Mouse (Mus musculus): Measurements from ENCODE around the gene Gmds. TPM values are rescaled to one million over a fixed set of nuclear protein-coding genes. Genes with fewer than 3 reads are reported as not detected.

Gmds gene
- total RNA-seq, 2 experiments from 2014 or later: 15.8 to 17.7 TPM

GRCm38 (mm10) chr13:31919716-31920115 lies 418.8 kb downstream of the Gmds start:
- intact Hi-C loops (cut with DNase I): no loop called here
- DNase-seq (ENCODE audit: extremely low spot score in 1 of 2, low spot score in 2 of 2): no peak

DNA sequence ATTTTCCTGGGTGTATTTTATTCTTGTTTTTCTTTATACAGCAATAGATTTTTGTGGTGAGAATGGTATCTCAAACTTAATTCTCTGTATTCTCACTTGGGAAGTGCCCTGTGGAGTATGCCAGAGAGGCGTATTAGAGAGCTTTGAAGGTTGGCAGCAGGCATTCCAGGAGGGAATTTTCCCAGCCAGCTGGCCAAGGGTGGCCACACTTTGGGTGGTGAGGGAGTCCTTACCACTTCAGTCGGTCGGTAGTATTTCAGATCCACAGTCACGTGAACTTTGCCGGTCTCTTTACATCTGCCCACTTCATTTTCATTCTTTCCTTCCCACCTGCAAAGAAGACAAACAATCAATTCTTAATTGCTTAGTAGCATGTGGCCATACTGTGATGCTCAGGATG lies 421.2 kb downstream of the Gmds start:
- intact Hi-C loops (cut with DNase I): no loop called here
- DNase-seq (ENCODE audit: extremely low spot score in 1 of 2, low spot score in 2 of 2): no peak

DNA sequence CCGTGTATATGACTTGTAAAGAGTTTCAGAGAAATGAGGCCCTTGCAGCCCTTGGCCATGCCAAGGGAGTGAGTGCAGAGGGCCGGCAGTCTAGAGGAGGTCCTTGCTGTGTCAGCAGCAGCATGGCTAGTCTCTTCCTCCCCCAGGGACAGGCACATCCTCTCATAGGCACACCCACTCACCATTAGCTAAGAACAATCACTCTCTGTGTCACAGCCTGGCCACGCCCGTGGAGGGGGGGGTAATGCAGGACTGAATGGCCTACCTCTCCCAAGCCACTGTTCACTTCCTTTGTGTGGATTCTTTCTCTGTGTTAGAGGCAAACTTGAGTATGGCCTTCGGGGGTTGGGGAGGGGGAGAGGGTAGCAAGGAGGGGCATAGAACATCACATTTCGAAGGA lies 422.8 kb downstream of the Gmds start:
- intact Hi-C loops (cut with DNase I): no loop called here
- DNase-seq (ENCODE audit: extremely low spot score in 1 of 2, low spot score in 2 of 2): peak in 1 of 2 experiments; percentile 34

- no peak for DNase-seq (ENCODE audit: extremely low spot score in 1 of 2, low spot score in 2 of 2)
- intact Hi-C loops (cut with DNase I): no loop called here
Measured at GRCm38 (mm10) chr13:31914901-31915587, 423.5 kb downstream of the Gmds start.

- intact Hi-C loops (cut with DNase I): no loop called here
Measured at GRCm38 (mm10) chr13:31911956-31912355, 426.6 kb downstream of the Gmds start.

DNA sequence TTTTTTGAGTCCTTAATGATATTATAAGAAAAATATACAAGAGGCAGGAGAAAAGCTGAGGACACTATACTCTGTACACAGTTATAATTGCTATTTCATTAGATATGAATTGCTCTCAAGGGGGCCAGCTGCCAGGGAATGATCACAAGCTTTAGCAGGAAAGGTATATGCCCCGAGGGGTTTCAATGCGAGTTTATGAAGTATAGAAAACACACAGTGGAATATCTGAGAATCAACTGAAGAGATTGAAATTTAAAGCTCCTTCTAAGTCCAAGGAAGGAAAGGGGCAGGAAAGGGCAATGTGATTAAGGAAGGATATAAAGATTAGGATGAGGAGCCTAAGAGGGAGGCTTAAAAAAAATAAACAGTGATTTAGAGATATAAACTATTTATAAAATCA lies 427.2 kb downstream of the Gmds start:
- intact Hi-C loops (cut with DNase I): no loop called here
- no peak for DNase-seq (ENCODE audit: extremely low spot score in 1 of 2, low spot score in 2 of 2)

More at GRCm38 (mm10) chr13:31911956-31912355, 426.6 kb downstream of the Gmds start:
- no peak for DNase-seq (ENCODE audit: extremely low spot score in 1 of 2, low spot score in 2 of 2)

DNA sequence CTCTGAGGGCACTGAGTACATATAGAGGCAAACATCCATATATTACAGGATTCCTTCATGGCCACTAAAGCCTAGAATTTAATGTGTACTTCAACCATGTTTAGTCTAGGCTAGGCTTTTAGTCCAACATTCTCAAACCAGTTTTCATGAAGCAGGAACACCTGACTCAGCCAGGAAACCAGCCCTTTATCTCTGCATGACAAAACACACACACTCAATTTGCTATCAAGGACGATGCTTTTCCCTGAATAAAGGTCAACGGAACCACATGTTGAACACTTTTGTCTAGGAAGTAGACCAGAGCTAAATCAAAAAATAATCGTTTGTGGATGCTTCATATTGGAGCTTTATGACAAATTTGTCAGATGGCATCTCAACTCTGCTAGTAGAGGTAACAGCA lies 429.5 kb downstream of the Gmds start:
- intact Hi-C loops (cut with DNase I): no loop called here
- DNase-seq (ENCODE audit: extremely low spot score in 1 of 2, low spot score in 2 of 2): no peak

- intact Hi-C loops (cut with DNase I): no loop called here
- DNase-seq (ENCODE audit: extremely low spot score in 1 of 2, low spot score in 2 of 2): no peak
Measured at GRCm38 (mm10) chr13:31906514-31906913, 432.0 kb downstream of the Gmds start.

- intact Hi-C loops (cut with DNase I): no loop called here
- no peak for DNase-seq (ENCODE audit: extremely low spot score in 1 of 2, low spot score in 2 of 2)
Measured at GRCm38 (mm10) chr13:31900191-31900590, 438.3 kb downstream of the Gmds start.

DNA sequence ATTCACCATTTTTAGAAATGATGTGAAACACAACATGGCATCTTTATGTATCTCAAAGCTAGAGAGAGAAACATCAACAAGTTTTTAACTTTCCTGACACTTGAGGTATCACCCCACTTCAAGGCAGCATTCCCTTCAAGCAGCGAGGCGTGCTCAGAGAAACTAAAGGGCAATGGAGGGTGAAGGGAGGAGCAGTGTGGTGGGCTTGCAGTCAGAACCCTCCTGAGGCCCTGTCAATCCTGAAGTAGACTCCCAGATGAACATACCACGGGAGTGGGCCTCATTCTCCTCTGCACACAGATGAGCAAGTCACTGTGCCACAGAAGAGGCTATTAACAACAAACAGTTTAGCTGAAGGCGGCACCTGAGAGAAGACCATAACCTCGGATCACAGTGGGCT lies 439.1 kb downstream of the Gmds start:
- intact Hi-C loops (cut with DNase I): no loop called here
- no peak for DNase-seq (ENCODE audit: extremely low spot score in 1 of 2, low spot score in 2 of 2)

GRCm38 (mm10) chr13:31897493-31897892 lies 441.0 kb downstream of the Gmds start:
- intact Hi-C loops (cut with DNase I): no loop called here
- DNase-seq (ENCODE audit: extremely low spot score in 1 of 2, low spot score in 2 of 2): no peak

DNA sequence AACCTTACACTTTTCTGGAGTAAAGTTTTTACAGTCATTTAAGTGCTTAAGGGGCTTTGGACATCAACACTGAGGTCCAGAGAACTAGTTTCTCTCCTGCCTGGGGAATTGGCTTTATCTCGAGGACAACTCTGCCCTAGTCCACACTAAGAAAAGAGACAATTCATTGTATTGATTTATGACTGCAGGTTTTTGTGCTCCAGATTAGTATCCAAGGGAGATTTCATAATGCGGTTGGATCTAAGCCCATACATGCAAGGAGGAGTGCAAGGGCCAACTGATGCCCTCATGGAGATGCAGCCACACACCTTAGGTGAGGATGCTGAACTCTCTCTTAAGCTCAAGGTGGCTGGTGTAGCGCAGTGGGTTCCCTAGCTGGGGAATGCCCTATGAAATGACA lies 444.0 kb downstream of the Gmds start:
- no peak for DNase-seq (ENCODE audit: extremely low spot score in 1 of 2, low spot score in 2 of 2)
- intact Hi-C loops (cut with DNase I): no loop called here

DNA sequence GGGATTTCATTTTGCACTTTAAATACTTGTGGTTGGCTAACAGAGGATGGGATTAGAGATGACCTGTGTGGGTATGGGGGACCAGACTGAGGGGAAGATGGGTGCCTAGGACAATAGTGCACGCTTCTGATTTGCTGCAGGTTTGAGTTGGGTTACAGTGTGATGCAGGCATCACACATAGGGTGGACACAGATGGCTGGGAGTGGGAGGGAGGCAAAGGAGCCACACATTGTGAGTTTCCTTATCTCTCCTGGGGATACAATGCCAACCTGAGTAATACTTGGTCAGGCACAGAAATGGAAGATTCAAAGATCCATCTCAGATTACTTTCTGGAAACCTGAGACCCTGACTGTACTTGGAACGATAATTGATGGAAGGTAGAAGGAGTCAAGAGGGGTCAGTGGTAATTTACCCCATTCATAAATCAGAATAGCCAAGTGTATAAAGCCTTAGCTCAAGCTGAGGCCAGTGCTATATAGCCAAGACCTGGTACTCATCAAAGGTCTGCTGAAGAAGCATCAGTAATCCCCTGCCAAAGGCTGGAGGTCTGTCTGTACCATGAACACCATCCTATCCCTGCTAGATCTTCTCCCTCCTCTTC lies 445.5 kb downstream of the Gmds start:
- DNase-seq (ENCODE audit: extremely low spot score in 1 of 2, low spot score in 2 of 2): no peak
- intact Hi-C loops (cut with DNase I): no loop called here

GRCm38 (mm10) chr13:31888500-31888899 lies 450.0 kb downstream of the Gmds start:
- no peak for DNase-seq (ENCODE audit: extremely low spot score in 1 of 2, low spot score in 2 of 2)
- intact Hi-C loops (cut with DNase I): no loop called here

DNA sequence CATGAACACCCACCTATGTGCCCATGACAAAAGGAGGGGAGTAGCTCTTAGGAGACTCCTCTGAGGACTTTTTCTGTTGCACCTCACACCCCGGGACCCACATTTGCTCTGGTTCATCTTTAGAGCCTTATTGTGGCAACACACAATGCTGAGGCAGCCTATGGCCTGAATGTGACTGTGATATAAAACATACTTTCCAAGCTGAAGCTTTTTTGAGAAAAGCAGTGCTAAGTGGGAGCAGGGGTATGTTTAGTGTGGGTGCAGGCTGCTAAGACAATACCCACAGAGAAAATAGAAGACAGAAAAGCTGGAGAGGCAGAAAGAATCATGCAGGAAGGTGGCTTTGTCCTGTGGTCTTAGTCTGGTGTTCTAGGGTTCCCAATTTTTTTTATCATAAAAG lies 452.8 kb downstream of the Gmds start:
- intact Hi-C loops (cut with DNase I): no loop called here
- no peak for DNase-seq (ENCODE audit: extremely low spot score in 1 of 2, low spot score in 2 of 2)

DNA sequence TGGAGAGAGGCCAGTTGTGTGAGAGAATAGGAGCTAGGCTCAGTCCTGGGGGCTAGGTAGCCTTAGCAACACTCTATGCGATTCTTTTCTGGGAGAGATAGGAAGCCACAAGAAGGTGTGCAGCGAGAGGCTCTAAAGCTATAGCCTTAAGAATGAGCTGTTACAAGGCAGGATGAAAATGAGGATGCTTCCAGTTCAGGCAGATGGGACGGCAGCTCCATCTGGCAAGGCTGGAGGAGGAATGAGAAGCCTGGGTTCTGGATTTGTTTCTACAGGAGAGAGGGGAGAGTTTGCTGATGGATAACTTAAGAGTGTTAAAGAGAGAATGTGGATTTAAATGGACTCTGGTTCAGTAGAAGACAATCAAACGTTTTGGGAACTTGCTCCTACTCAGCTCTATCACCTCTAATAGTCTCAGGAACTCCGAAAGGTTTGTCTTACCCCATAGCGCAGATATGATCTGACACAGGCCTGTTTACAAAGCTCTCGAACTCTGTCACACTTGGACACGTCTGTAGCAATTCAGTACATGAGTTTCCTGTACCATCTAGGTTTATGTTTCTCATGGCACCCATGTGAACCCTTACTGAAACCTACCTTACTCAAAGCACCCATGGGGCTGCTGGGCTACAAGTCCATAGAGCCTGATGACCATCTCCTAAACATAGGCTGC lies 459.6 kb downstream of the Gmds start:
- no peak for DNase-seq (ENCODE audit: extremely low spot score in 1 of 2, low spot score in 2 of 2)
- intact Hi-C loops (cut with DNase I): no loop called here

GRCm38 (mm10) chr13:31877061-31877460 lies 461.5 kb downstream of the Gmds start:
- peak in 1 of 2 experiments; percentile 27 for DNase-seq (ENCODE audit: extremely low spot score in 1 of 2, low spot score in 2 of 2)
- intact Hi-C loops (cut with DNase I): no loop called here

- intact Hi-C loops (cut with DNase I): no loop called here
- DNase-seq (ENCODE audit: extremely low spot score in 1 of 2, low spot score in 2 of 2): no peak
Measured at GRCm38 (mm10) chr13:31874427-31874826, 464.1 kb downstream of the Gmds start.

DNA sequence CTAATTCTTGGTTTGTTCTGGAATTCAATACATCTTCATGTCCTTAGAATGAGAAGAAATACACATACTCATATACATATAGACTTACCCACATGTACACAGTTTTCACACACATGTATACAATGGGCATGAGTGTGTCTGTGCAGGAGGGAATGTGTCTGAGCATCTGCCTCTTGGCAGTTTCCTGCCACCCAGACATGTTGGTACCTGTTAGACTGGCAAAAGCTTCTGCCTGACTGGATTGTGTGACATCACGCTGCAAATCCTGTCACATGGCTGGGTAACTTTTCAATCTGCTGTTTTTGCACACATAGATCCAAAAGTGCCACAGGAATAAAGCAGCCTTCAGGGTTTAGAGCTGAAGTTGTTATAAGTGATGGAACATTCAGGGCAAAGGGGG lies 465.3 kb downstream of the Gmds start:
- intact Hi-C loops (cut with DNase I): no loop called here
- no peak for DNase-seq (ENCODE audit: extremely low spot score in 1 of 2, low spot score in 2 of 2)

DNA sequence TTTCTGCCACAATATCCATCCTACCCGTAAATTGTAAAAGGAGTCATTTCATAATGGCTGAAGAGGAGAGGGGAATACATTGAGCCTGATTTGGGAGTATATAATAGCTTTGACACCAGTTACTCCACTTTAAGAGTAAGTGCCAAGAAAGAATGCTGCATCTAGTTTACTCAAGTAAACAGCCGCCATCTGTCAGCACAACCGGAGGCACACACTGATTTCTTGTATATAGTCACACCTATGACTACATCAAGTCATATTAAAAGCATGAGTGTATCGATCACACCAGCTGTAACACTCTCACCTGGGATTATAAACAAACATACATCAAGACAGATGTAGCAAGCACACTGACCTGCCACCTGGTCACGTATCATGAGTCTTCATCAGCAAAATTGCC lies 473.8 kb downstream of the Gmds start:
- no peak for DNase-seq (ENCODE audit: extremely low spot score in 1 of 2, low spot score in 2 of 2)
- intact Hi-C loops (cut with DNase I): no loop called here
